Mouse (Mus musculus) kidney, adult 2 months (tissue): ENCODE data around the gene Mapk9. TPM values are rescaled to one million over a fixed set of nuclear protein-coding genes. Genes with fewer than 3 reads are reported as not detected.

Experiments used
- DNase-seq: peaks from one replicate; pipeline ENCODE4 v3.0.0; 2021
- H3K27ac ChIP-seq: fragments of 200-500 bp; 2 replicates; pipeline ENCODE4 v1.5.1; 2012; ENCODE audit warnings: low read depth, low read length, control low read depth, inconsistent platforms; ENCODE audit not compliant: insufficient read depth
- H3K27me3 ChIP-seq: fragments of 200-500 bp; replicated peaks from 2 replicates; pipeline ENCODE4 v1.6.1; 2012; ENCODE audit warnings: mild to moderate bottlenecking, moderate library complexity, low read length, inconsistent platforms; ENCODE audit not compliant: control insufficient read depth, insufficient read depth
- H3K36me3 ChIP-seq: fragments of 200-500 bp; 2 replicates; pipeline ENCODE4 v1.6.1; 2012; ENCODE audit warnings: mild to moderate bottlenecking, moderate library complexity, low read length, inconsistent platforms; ENCODE audit not compliant: control insufficient read depth, insufficient read depth
- H3K4me1 ChIP-seq: fragments of 200-500 bp; 2 replicates; pipeline ENCODE4 v1.6.1; 2011; ENCODE audit warnings: low read length; ENCODE audit not compliant: control insufficient read depth, insufficient read depth
- H3K4me3 ChIP-seq: fragments of 200-500 bp; 2 replicates; pipeline ENCODE4 v1.5.1; 2011; ENCODE audit warnings: mild to moderate bottlenecking, low read depth, low read length, control low read depth; ENCODE audit not compliant: insufficient read depth
- CTCF ChIP-seq: fragments of 200-500 bp; conservative IDR thresholded peaks from 2 replicates; pipeline ENCODE4 v1.5.1; 2011; ENCODE audit warnings: low read depth, mild to moderate bottlenecking, control low read depth, low read length, moderate library complexity, mixed read lengths; ENCODE audit not compliant: insufficient read depth, insufficient read length
- POLR2A ChIP-seq: fragments of 200-500 bp; IDR thresholded peaks from one replicate; pipeline ENCODE4 v1.6.1; 2011; ENCODE audit warnings: low read depth, low read length, control low read depth
- WGBS: fragments of 180-500 bp; shearing (Covaris S2); methylation state at CpG from one replicate; pipeline ENCODE4 v1.1.7; 2018; 5-methylcytosine and 5-hydroxymethylcytosine counted together
- polyA plus RNA-seq: library from polyadenylated mRNA; depleted of rRNA; stranded (reverse); fragments of >200 nt; gene quantifications from 2 replicates; pipeline ENCODE4 v1.2.3, GENCODE M21; 2012

Mapk9 gene
- polyA plus RNA-seq, 1 experiment, result 23.0 TPM

GRCm38 (mm10) chr11:49918521-49919180 lies 72.1 kb downstream of the Mapk9 start:
- no peaks in the 10 kb centered on the region for H3K36me3 ChIP-seq
- DNase-seq, result no peak
- TF ChIP-seq CTCF, result no peak
- no peak for TF ChIP-seq POLR2A
- no peak overlapping the region for H3K27ac ChIP-seq
- H3K4me1 ChIP-seq, result no peaks in the 10 kb centered on the region
- 52% methylated on average over 15 of the region's 15 CpGs for WGBS
- no peak overlapping the region for H3K4me3 ChIP-seq
- no peaks in the 10 kb centered on the region for H3K27me3 ChIP-seq

DNA sequence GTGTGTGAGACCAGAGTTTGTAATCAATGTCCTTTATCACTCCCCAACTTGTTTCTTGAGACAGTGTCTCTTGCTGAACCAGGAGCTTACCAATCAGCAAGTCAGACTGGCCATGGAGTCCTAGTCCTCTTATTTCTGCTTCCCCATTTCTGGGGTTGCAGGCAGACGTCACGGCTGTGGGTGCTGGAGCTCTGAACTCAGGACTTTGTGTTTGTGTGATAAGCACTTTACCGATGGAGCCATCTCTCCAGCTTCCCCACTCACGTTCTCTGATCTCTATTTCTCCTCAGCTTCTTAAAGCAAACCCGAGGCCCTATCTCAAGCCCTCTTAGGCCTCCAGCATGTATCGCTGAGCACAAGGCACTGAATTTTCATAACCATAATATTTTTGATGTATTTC lies 72.8 kb downstream of the Mapk9 start:
- no peak for TF ChIP-seq POLR2A
- TF ChIP-seq CTCF, result no peak
- WGBS, result 92% methylated on average over 6 of the region's 6 CpGs

DNA sequence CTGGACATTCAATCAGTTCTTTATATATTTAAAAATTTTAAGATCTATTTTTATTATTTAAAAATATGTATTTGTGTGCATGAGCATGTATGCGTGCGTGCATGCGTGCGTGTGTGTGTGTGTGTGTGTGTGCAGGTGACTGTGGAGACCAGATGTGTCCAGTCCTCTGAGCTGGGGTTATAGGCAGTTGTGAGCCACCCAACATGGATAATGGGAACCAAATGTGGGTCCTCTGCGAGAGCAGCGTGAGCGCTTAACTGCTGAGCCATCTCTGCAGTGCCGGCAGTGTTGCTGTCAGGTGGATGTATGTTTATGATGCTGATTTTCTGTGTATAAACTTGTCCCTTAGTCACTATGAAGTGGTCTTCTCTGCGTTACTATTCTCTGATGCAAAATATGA lies 77.0 kb downstream of the Mapk9 start:
- H3K27ac ChIP-seq, result no peak overlapping the region
- no peaks in the 10 kb centered on the region for H3K36me3 ChIP-seq
- no peak for DNase-seq
- H3K4me1 ChIP-seq, result no peaks in the 10 kb centered on the region
- no peak for TF ChIP-seq CTCF
- no peak for TF ChIP-seq POLR2A
- H3K4me3 ChIP-seq, result no peak overlapping the region
- 89% methylated on average over 9 of the region's 9 CpGs for WGBS
- no peaks in the 10 kb centered on the region for H3K27me3 ChIP-seq

More for the DNA sequence above, 72.8 kb downstream of the Mapk9 start:
- Histone ChIP-seq H3K4me3 (no peak overlapping the region), H3K36me3 (no peaks in the 10 kb centered on the region), H3K4me1 (no peaks in the 10 kb centered on the region), H3K27me3 (no peaks in the 10 kb centered on the region), H3K27ac (no peak overlapping the region)
- DNase-seq, result no peak

DNA sequence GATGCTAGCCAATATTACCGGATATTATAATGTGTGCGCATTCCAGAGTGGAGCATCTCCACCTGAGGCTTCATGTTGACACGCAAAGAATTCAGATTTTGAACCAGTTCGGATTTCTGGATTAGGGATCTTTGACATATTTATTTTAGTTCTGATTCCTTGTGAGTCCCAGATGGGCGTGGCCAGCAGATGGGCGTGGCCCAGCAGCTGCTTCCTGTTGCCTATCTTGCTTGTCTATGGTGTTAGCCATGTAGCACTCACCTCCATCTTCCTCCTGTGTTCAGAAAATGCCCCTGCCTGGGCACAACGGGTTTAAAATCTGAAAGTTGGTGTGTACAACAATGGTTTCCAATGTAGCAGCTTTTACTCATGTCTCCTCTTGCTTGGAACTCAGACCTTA lies 79.6 kb downstream of the Mapk9 start:
- no peak for TF ChIP-seq POLR2A
- Histone ChIP-seq H3K4me1 (no peaks in the 10 kb centered on the region), H3K36me3 (no peaks in the 10 kb centered on the region), H3K27me3 (no peaks in the 10 kb centered on the region), H3K27ac (no peak overlapping the region), H3K4me3 (no peak overlapping the region)
- WGBS, result 69% methylated on average over 7 of the region's 7 CpGs
- no peak for DNase-seq

GRCm38 (mm10) chr11:49927169-49927568 lies 80.6 kb downstream of the Mapk9 start:
- Histone ChIP-seq H3K27me3 (no peaks in the 10 kb centered on the region), H3K4me1 (no peaks in the 10 kb centered on the region), H3K4me3 (no peak overlapping the region), H3K27ac (no peak overlapping the region), H3K36me3 (no peaks in the 10 kb centered on the region)
- WGBS, result 18% methylated on average over 4 of the region's 4 CpGs
- DNase-seq, result no peak
- TF ChIP-seq POLR2A (no peak), CTCF (no peak)

DNA sequence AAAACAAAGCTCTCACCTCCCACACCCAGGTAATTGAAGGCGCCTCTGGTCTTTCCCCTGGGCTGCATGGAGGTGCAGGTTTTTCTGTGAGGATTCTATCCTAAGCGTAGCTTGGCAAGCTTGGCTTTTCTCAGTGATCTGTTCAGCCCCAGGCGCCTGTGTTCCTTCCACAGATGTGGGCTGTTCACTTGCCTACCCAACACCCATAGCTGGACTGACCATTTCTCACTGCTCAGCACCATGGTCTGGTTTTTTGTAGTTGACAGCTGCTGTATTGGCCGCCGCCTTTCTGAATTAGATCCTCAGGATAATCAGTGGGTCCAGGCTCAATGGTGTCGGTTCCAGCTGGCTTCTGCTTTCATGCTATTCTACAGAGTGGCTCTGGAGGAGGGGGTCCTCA lies 81.1 kb downstream of the Mapk9 start:
- TF ChIP-seq CTCF (no peak), POLR2A (no peak)
- WGBS, result 64% methylated on average over 6 of the region's 6 CpGs
- Histone ChIP-seq H3K27me3 (no peaks in the 10 kb centered on the region), H3K27ac (no peak overlapping the region), H3K4me3 (no peak overlapping the region), H3K36me3 (no peaks in the 10 kb centered on the region), H3K4me1 (no peaks in the 10 kb centered on the region)
- DNase-seq, result no peak

GRCm38 (mm10) chr11:49931037-49931625 lies 84.6 kb downstream of the Mapk9 start:
- Histone ChIP-seq H3K27me3 (no peaks in the 10 kb centered on the region), H3K4me1 (no peaks in the 10 kb centered on the region), H3K36me3 (no peaks in the 10 kb centered on the region), H3K4me3 (no peak overlapping the region), H3K27ac (no peak overlapping the region)
- TF ChIP-seq POLR2A (no peak), CTCF (no peak)
- DNase-seq, result peak; percentile 3
- WGBS, result 30% methylated on average over 5 of the region's 5 CpGs

GRCm38 (mm10) chr11:49931853-49932252 lies 85.3 kb downstream of the Mapk9 start:
- no peak overlapping the region for H3K4me3 ChIP-seq
- no peaks in the 10 kb centered on the region for H3K4me1 ChIP-seq
- H3K27ac ChIP-seq, result no peak overlapping the region
- DNase-seq, result peak; percentile 30
- no peaks in the 10 kb centered on the region for H3K36me3 ChIP-seq
- TF ChIP-seq CTCF, result no peak
- TF ChIP-seq POLR2A, result no peak
- 24% methylated on average over 7 of the region's 7 CpGs for WGBS
- H3K27me3 ChIP-seq, result no peaks in the 10 kb centered on the region
